Mouse (Mus musculus) ES-E14 (cell line): ENCODE results near the gene Ltb.

Experiments
- CHD2 ChIP-seq: IDR thresholded peaks from 2 replicates; pipeline ENCODE4 v1.6.1; 2014; ENCODE audit warnings: mild to moderate bottlenecking, low read depth, low read length, inconsistent platforms
- MAFK ChIP-seq: IDR thresholded peaks from 2 replicates; pipeline ENCODE4 v1.6.1; 2014; ENCODE audit warnings: mild to moderate bottlenecking, low read depth, low read length, inconsistent platforms; ENCODE audit not compliant: insufficient read depth
- ZNF384 ChIP-seq: IDR thresholded peaks from 2 replicates; pipeline ENCODE4 v1.6.1; 2012; ENCODE audit warnings: low read depth, low read length, inconsistent platforms

- no peak for TF ChIP-seq ZNF384
- no peak for TF ChIP-seq CHD2
- TF ChIP-seq MAFK, result no peak
These were observed 42.1 kb upstream of the Ltb start for GRCm38 (mm10) chr17:35152121-35152520.
